Mouse (Mus musculus) cerebellum, postnatal 36 days (tissue): Measurements from ENCODE around the gene H2-Oa.

Experiments
- DNase-seq, 2 experiments: peaks; one replicate each; pipeline ENCODE4 v3.0.0; 2021 to 2022; ENCODE audit warnings: mixed read lengths in 2 of 2

Gene H2-Oa

DNA sequence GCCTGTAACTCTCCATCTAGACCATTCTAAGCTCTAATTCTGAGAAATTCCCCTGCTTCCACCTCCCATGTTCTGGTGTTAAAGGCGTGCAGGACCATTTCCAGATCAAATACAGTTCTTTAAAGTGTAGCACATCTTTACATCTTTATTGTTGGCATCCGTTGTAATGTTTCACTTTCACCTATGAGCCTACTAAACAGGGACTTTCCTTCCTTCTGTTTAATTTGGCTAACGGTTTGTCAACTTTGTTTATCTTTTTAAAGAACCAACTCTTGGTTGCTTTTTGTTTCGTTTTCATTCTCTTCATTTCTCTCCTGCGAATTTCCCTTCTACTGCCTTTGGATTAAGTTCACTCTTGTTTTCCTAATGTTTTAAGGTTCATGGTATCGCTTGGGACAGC is 10.7 kb downstream of the H2-Oa start:
- no peak for DNase-seq

DNA sequence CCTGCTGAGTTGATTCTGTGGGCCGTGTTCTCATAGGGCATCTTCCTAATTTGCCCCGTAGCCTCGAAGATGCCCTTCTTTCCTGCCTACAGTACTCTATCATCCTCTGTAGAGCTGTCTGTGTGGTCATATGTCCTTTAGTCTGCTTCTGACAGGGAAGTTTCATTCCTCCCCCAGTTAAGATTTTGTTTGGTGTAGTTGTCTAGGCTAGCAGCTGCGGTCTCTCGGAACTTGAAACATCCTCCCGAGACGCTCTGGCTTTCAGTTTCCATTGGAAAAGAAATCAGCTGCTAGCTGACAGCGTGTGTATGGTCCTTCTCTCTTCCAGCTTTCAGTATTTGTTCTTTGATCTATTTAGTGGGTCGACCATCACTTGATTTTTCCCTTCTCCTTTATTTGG is 12.7 kb downstream of the H2-Oa start:
- DNase-seq: no peak

DNA sequence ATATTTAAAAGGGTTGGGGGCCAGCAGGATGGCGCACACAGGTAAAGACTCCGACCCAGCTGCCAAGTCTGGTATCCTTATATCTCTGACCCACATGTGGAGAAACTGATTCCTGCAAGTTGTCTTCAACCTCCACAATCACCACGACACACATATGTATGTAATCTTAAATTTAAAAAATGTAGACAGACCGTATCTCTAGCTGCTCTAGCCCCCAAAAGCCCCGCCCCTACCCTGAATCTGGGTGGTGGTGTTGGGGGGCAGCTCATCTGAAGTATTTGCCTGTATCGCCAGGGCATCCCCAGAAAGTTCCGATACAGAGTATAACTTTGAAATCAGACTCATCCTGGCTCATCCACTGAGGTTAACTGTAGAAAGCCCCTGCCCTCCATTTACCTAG is 14.4 kb downstream of the H2-Oa start:
- DNase-seq: no peak

DNA sequence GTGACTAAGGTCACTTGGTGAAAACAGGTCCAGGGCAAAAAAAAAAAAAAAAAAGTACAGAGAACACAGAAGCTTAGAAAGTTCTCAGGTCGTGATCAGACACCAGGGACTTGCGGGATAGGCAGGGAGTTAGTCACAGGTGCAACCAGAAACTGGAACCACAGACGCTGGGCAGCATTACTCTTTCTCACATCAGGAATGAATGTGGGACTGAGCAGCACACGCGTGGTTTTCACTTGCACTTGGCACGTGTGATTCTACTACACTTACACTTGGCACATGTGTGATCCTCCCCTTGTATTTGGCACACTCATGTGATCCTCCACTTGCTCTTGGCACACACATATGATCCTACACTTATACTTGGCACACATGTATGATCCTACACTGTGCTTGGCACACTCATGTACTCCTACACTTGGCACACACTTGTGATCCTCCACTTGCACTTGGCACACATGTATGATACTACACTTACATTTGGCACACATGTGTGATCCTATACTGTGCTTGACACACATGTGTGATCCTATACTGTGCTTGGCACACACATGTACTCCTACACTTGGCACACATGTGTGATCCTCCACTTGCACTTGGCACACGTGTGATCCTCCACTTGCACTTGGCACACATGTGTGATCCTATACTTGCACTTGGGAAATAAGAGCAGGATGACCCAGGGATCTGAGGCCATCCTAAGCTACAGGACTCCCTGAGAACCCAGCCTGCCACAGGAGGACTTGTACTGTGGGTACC is 15.1 kb downstream of the H2-Oa start:
- no peak for DNase-seq

DNA sequence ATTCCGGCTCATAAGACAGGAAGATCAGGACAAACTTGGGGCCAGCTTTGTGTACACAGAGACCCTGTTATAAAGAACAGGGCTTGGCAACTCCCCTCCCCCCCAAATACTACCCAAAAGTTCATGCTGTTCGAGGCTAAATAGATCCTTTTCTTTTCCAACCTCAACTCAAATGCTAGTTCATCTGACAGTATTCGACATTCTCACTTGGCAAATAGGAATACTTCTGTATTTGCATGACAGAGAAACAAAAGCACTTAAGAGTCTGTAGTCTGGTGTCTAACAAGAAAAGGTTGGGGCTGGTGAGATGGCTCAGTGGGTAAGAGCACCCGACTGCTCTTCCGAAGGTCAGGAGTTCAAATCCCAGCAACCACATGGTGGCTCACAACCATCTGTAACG is 16.3 kb downstream of the H2-Oa start:
- no peak for DNase-seq

DNA sequence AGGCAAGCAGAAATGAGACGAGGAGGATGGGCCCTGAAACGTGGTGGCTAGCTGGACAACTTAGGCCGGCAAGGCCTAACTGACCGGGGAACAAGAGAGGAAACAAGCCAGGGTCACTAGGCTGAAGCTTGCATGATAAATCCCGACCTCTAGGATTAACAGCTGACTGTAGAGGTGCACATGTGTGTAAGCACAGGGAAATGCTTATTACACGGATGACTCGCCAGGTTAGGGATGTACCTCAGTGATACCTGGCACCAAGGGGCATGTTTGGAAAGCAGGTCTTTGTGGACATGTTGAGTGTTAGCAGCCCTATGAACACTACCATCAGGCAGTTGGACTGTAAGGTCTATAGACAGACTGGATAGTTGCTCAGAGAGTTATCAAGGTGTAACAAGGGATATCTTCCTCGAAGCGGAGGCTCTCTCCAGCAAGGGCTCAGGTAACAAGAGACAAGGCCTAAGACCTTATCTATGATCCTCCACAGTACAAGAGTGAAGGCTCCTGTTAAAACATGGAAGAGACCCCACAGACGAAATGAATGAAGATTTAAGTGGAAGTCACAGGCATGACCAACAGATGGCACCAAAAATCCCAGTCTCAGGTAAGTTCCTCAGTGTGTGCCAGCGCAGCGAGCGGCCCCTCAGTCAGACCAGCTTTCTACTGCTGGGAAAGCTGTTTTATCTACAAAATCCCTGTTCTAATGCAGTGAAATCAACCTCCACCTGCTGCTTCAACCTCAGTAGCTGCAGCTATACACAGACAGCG is 17.1 kb downstream of the H2-Oa start:
- DNase-seq: no peak

DNA sequence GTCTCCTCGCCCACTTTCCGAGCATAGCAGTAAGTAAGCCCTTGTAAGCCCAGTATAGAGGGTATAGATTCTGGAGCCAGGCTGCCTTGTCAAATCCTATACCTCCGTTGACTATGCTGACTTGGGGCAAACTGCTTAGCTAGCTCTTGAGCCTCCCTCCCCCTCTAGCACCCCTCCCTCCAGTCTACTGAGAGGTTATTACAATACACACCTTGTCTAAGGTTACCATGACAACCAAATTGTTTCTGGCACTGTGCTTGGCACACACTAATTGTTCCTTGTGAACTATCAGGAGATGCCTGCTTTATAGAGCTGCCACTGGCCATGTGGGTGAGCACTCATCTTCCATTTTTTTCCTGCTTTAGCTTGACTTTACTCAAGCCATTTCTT is 17.7 kb downstream of the H2-Oa start:
- DNase-seq: no peak

DNA sequence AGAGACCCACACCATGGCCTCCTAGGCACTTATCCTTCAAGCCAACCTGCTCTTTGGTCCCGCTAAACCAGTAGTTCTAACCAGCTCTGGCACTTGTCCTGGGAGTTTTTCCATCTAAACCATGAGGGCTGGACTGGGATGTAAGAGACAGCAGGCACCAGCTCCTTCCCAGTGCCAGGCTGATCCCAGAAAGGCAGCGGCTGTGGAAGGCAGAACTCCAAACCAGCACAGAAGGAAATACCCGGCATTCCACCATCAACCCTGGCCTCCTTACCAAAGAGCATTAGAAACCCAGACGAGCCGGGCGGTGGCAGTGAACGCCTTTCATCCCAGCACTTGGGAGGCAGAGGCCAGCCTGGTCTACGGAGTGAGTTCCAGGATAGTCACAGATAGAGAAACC is 18.2 kb downstream of the H2-Oa start:
- no peak for DNase-seq

DNA sequence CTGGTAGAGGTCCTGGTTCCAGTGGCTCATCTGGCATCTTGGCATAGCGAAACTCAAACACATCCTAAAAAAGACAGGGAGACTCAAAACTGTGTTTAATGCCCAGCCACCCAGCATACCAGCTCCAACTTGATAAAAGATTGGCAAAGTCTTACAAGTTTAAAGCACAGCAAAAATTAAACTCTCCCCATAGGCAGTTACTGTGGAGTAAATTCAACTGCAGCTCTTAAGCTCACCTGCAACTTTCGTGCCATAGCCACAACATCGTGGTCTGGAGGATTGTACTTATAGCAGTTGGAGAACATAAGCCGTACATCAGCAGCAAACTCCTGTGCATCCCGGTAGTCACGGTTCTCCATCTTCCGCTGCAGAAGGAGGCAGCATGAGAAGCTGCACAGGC is 22.0 kb downstream of the H2-Oa start:
- DNase-seq: no peak

DNA sequence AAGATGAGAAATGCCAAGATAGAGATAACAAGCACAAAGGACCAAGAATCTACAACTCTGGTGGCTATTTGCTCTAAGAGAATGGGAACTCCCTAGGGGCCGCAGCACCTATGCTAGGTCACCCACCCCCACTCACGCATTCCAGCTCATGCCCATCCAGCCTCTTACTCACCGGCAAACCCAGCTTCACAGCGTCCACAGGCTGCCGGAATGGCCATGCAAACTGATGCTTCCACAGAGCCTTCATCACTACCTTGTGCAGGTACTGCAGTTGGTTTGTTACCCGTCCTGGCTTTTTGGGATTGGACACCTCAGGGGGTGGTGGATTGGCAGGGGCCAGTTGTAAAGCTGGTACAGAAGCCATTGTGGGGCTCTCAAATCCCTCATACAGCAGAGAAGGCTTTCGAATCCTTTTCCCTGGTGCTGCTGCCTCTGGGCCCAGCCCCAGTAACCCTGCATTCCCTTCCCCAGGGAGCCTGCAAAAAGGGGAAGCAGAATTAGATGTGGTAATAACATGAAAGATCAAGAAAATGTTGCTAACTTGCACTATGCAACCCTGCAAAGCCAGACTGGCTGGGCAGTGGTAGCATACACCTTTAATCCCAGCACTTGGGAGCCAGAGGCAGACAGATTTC is 24.7 kb downstream of the H2-Oa start:
- peak in 1 of 2 experiments; percentile 26 for DNase-seq

DNA sequence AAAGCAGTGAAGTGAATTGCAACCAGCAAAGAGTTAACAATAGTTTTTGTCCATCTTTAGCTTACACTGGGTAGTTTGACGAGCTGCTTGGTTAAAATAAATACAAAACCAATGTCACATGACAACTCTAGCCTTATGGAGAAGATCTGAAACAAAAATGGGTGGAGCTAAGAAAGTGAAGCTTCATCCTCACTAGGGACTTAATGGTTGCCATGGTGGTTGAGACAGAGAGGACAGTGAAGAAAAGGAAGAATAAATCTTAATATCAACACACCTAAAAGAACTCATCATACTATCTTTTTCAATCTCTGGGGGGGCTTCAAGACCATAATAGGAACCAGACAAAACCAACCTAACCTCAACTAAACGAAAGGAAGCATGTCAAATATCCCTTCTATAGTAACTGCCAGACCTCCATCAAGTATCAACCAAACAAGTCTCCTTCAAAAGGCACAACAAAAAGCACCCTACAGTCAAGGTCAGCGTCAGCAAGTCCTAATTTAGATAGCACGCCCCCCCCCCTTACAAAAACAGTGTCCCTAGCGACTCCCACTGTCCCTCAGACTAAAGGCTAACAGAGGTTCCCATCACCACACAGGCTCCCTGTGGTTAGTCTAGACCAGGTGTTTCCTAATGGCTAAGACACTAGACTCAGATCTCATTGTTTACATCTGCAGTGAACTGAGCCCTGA is 25.4 kb downstream of the H2-Oa start:
- no peak for DNase-seq

DNA sequence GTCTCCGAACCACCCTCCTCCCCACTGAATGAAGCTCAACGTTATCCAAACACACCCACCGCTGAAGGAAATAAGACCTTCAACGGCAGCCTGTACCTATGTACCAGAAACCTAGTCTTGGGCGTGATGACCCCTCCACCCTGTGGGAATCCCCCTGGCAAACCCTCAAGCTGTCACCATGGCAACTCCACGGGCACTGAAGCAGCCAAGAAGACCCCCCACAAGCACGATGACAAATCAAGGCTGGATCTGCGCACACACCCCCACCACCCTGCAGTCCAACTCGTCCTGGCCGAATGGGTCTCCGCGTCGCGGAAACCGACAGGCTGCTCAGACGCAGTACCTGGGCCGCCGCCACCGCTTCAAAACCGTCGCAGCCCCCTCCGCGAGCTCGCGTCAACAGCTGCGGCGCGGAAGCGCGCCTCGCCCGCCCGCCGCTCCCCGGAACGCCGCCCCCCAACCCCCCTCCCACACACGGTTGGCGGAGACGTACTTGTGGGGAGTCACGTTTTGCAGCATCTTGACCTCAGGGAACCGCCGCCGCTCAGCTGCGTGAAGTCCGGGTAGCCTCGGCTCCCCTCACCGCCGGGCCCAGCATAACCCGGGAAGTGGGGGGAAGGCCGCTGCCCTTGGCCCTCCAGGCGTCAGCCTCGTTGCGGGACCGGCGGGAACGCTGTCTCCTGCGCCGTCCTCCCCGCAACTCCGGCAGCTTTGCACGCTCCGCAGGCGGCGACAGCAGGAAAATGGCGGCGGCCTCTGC is 26.2 kb downstream of the H2-Oa start:
- peak; percentile 50 to 52 for DNase-seq

DNA sequence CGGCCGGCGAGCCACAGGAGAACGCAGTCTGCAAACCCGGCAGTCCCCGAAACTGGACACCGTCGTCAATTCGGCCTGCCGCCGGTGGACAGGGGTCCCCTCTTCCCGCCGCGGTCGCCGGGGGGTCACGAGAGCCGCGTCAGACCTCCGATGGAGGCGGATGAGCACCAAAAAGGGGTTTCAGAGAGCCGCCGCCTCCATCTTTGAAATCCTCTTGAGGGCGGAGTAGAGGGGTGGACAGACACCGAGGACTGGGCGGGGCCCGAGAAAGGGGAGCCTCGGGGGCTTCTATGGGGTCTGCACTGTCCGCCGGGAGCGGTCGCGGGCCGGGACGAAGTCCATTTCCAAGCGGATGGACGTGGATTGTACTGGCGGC is 26.7 kb downstream of the H2-Oa start:
- no peak for DNase-seq

DNA sequence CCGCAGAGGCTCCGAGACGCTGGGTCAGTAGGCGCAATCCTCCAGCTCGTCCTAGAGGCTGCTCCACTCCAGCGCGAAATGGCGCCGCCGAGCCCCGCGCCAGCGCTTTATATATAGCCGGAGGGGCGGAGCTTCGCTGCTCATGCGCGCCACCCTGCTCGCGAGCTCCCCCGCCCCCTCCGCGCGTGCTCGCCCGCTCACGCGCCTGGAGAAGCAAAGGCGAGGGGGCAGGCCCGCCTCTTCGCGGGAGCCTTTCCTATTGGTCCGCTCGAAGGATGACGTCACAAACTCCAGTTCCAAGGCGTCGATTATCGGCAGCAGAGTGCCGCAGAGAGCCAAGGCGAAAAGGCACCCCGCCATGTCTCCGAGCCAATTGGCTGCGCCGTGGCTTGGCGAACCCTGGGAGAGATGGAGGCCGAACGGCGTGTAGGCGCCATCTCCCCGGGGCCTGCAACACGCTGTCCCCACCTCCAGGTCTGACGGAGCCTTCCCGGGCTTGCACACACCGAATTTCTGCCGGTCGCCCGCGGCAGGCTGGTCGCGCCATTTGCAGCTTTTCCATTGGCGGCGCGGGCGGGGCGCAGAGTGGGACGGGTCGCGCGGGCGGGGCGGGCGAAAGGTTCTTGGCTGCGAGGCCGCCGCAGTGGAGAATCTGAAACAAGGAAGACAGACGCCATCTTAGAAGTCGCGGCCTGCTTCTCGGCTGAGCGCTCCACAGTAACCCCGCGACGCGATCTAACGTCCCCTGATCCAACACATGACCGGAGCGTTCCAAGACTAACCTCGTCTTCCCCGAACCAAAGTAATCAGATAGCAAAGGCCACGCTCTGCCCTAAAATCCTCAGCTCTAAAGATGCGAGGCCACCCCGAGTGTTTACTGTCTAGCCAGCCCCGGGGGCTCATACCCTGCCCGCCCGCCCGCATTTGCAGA is 27.4 kb downstream of the H2-Oa start, which contains the start of gene H2-DMa:
Gene H2-DMa (plus strand): TSS at position 293 of the 931 bp plus-strand sequence.
- DNase-seq: peak; percentile 99

DNA sequence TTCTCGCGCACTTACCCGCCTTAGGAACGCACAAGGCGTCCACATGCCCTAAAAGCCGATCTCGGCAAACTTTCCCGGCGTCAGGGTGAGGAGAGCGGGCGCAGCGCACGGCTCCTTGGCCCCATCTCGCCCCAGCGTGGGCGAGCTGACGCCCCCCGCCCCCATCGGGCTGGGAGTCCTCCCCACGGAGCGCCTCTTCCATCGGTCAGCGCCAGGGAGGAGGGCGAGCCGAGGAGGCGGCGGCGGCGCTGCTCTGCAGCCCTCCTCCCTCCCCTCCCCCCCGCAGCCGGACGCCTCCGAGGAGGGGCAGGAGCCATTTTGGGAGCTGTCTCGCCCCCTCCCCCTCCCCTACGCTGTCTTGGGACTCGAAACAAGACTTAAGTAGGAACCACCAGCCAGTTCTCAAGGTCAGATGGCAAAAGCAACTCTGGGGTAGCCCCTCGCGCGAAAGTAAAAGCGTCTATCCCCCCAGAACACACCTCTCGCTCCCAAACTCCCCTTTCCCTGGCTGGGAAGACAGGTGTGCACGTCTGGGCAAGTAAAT is 28.1 kb downstream of the H2-Oa start:
- DNase-seq: peak; percentile 84 to 90

DNA sequence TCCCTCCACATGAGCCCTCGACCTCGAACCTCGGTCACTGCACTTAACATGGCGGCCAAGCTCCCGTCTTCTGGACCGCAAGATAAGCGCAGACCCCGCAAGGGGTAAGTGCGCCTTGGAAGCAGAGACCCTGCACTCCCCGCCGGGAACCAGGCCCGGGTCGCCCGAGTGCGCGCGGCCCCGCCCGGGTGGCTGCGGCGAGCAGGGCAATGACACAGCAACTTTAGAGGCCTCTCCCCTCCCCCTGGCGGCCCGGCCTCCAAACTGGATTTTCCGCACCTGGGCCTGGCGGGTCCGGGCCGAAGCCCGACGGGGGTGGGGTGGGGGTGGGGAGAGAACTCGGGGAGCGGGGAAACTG is 28.7 kb downstream of the H2-Oa start:
- peak; percentile 80 to 82 for DNase-seq

DNA sequence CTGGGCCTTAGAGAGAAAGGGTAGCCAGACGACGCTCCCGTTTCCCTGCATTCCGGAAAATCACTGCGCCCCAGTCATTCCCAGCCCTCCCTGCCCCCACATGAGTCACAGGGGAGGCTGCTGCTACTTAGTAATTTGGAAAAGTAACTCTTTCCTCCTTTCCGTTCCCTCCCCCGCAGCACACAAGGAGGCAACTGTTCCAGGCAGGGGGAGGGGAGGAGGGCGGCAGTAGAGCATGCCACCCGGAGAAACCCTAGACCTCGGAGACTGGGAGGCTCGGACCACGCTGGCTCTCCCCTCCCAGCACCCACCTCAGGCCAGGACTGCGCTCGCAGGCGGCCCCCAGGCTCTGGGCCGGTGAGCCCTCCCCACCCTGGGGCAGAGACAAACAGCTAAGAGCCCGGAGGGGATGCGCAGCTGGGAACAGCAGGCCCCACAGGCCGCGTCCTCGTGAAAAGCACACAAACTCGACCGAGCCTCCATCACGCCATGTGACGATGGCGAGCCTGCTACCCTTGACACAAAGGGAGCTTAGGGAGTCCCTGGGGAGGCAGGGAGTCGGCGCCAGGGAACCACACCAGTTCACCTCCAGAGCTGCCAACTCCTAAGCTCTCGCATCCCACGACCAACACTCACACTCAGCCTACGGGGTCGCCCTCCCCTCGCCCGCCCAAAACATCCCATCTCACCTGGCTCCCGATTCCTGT is 29.2 kb downstream of the H2-Oa start:
- DNase-seq: peak; percentile 75 to 77

DNA sequence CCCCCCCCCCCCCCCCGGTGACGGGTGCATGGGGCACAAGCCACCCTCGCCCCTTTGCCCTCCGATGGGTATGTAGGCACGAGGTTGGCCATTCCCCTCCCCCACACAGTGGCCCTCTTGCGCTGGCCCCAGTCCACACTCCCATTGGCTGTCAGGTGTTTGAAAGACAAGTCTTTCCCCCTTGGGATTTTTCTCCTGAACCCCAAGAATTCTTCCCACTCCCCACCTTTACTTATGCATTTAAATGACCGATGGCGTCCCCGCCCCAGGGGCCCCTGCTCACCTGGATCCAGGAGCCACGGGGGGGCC is 29.7 kb downstream of the H2-Oa start:
- peak; percentile 70 to 73 for DNase-seq

DNA sequence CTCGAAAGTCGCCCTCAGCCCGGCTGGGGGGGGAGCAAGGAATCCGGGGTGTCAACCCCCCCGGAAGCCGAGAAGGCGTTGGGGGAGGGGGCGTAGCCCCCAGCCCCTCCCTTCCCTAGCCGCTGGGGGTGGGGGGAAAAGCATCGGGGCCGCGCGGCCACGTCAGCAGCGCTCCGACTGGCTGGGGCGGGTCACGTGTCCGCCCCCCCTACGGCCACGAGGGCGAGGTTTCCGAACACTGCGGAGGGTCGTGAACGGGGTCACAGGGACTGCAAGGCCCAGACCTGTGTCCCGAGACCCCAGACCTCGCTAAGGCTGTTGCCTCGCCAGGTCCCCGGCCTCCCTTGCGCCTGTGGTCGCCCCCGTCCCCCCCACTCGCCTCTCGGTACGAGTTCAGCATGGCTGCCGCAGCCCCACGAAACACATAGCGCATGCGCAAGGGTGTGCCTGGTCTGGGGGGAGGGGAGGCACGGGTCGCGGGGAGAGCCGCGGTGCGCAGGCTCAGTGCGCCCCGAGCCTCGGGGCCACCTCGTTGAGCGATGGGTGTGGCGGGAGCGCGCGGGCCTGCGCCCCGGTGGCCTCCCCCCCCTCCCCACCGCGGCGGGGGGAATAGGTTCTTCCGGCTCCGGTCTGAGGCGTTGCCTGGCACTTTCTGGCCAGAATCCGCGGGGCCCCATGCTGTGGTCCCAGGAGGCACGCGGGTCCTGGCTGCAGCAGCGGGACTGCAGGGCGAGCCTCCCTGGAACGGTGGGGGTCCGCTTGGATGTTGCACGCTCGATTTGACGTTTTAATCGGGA is 30.2 kb downstream of the H2-Oa start, which contains the start of gene Brd2:
Gene Brd2 (minus strand): TSS at position 447 of the 797 bp plus-strand sequence.
- peak; percentile 97 to 98 for DNase-seq

DNA sequence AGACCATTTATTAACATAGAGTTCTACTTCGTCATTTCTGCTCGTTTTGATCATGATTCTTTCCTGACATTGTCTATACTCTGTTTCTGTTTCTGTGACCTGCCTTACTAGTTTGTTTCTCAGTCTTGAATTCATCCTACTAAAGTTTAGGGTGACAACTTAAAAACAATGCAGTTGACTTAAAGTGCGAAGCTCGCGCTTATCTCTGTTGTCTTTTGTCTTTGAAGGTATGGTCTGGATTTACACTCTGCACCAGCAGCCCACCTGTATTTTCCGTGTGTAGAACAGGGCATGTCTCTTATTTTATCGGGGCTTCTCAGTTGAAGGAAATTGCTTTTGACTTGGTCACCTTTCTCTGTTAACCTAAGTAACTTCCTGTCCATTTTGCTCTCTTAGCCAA is 31.0 kb downstream of the H2-Oa start:
- no peak for DNase-seq
